Mouse (Mus musculus): ENCODE measurements around the gene Manba.
"Not testable (repeated sequence)": the region's sequence is repeated elsewhere in the genome, so short reads cannot be mapped to it uniquely, and the experiment has no call there.

Manba gene

DNA sequence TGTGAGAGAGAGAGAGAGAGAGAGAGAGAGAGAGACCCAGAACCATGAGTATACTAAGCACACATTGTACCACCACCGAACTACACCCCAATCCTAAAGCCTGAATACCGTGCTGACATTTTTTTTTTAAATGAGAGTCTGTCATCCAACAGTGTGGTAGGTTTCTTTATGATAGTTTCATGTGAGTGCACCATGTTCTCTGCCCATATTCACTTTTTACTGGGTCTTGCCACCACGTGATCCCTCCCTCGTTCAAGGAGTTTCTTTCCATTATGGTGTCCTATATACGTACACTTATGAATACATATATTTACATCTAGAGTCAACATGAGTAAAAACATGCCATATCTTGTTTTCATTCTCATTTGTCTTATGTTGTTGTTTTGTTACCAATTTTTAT is 940 bp downstream of the Manba start:
- DNase-seq (ENCODE audit: low read depth, low spot score), result peak; percentile 47

DNA sequence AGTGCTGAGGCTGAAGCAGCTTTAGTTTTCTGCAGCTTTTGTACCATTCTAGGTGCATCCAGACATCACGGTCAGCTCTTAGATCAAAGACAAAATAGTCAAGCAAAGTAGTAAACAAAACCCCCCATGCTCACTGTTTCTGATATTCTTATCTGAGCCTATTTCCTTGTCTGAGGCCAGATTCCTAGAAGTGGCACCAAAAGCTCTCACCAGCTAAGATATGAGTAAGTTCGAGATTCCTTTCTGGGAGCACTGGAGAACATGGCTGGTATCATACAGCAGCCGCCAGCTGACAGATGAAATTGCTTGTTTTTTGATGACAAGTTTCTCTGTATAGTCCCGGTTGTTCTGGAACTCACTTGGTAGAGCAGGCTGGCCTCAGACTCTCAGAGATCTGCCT is 2.4 kb downstream of the Manba start:
- no peak for DNase-seq (ENCODE audit: low read depth, low spot score)

DNA sequence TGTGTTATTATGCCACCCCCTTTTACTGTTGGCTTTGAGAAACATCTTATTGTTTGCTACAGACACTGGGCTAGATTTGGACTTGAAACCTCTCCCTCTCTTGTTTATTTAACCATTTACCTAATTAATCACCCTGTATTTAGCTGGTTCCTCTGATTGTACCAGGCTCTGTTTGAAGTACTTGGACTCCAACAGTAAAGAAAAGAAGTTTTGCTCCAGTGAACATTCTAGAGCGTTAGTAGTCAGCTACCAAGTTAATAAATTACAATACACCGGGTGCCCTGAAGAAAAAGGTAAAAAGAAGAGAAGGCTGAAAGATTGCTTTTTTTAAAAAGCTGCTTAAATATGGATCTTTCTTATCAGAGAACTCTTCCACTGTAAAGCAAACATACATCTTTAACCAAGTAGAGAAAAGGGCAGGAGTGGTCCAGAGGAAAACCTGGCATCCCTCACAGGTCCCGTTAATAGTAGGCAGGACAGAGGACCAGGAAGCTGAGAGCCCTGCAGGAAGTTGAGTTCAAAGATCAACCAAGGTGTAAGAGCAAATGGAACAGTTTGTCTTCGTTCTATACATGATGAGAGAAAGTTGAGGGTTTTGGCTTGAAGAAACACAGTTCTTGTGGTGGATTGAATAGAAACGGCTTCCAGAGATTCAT is 4.6 kb downstream of the Manba start:
- no peak for DNase-seq (ENCODE audit: low read depth, low spot score)

GRCm38 (mm10) chr3:135491102-135491501 is 5.7 kb downstream of the Manba start:
- DNase-seq (ENCODE audit: low read depth, low spot score), result no peak

DNA sequence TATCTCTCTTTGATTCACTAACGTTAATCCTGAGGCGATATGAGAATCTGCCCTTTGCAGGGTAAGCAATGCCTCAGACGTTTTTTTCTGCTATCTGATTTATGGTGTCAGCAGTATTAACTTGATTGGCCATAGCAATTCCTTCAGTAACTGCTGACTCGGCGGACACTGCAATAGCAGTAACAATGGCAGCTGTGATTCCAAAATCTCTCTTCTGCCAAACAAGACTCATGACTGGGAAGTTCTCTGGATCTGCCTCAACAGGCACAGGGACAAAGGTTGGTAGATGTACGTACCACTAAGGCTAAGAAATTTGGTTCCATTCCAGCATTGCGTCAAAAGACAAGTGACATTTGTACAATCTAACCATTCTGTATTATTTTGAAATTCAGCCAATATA is 7.9 kb downstream of the Manba start:
- not testable (repeated sequence) for DNase-seq (ENCODE audit: low read depth, low spot score)

DNA sequence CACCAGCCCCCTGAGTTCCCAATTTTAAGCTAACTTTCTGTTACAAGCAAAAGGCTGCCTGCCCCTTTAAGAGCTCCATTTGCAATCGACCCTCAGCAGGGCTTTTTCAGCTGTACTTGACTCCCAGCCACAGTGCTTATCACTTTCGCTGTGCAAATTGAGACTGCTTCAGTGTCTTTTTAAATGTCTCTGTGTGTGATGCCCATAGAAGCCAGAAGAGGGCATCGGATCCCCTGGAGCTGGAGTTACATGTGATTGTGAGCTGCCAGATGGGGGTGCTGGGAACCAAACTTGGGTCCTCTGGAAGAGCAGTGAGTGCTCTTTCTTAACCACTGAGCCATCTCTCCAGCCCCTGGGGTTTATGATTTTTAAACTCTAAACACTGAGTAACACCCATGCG is 12.5 kb downstream of the Manba start:
- not testable (repeated sequence) for DNase-seq (ENCODE audit: low read depth, low spot score)

GRCm38 (mm10) chr3:135498891-135499290 is 13.5 kb downstream of the Manba start:
- DNase-seq (ENCODE audit: low read depth, low spot score), result no peak

DNA sequence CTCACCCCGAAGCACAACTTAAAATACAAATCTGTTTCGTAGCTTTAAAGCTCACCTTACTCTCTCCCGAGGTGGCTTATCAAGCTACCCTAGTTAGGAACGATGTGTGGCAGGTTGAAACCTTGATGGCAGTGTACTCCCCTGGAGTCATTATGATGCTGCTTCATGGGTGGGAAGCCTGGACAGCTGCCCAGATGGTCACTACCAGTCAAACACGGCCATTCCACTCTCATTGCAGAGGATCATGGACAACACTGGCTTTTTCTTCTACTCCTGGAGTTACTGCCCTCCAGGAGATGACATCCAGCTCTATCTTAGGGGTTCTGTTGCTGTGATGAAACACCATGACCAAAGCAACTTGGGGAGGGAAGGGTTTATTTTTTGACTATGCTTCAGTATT is 17.7 kb downstream of the Manba start:
- DNase-seq (ENCODE audit: low read depth, low spot score), result no peak

DNA sequence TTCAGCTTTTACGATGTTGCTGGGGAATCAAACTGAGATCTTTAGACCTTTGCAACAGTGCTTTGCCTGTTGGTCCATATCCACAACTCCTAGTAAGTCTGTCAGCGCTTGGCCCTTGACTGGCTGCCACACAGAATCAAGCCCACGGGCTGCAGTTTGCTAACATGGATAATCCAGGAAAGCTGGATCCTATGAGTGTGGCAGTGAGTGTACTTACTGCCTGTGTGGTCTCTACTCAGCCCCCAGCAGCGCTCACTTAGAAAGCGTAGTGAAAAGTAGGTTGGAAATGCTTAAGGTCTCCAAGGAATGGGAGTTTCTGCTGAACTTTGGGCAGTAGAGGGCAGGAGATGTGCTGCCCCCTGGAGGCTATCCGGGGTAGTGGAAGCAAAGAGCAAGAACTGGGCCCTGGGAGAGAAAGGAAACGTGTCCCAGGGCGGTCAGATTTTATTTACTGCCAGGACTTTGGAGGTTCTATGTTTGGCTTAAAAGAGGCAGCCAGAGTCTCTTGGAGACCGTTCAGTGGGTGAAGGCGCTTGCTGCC is 20.0 kb downstream of the Manba start:
- DNase-seq (ENCODE audit: low read depth, low spot score), result peak; percentile 84

- DNase-seq (ENCODE audit: low read depth, low spot score), result no peak
Measured at GRCm38 (mm10) chr3:135505916-135506482, 20.6 kb downstream of the Manba start.

GRCm38 (mm10) chr3:135507506-135507905 is 22.1 kb downstream of the Manba start:
- no peak for DNase-seq (ENCODE audit: low read depth, low spot score)

DNA sequence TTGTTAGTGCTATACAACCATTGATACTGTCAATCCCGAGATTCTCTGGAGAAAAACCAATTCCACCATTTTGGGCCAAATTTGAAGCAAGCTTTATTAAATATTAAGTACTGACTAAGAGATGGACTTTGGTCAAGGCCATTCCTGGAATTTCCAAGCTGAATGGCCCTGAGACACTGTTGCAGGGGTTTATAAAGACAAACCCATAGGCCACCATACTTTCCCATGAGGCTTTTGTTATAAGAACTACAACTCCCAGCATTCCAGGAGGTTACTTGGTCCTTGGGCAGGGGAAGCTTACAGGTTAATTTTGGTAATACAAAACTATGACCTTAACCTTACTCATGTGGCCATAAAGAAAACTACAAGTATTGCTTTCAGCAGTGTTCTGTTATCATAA is 22.8 kb downstream of the Manba start:
- DNase-seq (ENCODE audit: low read depth, low spot score), result no peak

DNA sequence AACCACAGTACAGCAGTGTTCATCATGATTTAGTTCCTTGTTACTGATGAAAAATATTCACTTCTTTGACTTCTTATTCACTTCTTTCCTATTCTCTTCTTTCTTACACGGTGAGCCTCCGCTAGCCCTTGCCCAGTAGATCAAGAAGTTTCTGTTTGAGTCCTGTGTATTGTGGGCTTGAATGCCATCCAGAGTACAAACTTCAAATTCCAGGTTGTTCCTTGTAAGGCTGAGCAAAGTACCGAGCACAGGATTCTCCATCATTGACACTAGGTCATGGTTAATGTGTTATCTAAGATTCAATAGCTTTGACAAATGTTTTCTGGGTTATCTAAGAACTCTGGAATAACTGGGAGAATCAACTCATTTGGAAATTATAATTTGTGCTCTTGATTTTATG is 25.0 kb downstream of the Manba start:
- DNase-seq (ENCODE audit: low read depth, low spot score), result no peak

- DNase-seq (ENCODE audit: low read depth, low spot score), result peak; percentile 43
Measured at GRCm38 (mm10) chr3:135511683-135512082, 26.3 kb downstream of the Manba start.

DNA sequence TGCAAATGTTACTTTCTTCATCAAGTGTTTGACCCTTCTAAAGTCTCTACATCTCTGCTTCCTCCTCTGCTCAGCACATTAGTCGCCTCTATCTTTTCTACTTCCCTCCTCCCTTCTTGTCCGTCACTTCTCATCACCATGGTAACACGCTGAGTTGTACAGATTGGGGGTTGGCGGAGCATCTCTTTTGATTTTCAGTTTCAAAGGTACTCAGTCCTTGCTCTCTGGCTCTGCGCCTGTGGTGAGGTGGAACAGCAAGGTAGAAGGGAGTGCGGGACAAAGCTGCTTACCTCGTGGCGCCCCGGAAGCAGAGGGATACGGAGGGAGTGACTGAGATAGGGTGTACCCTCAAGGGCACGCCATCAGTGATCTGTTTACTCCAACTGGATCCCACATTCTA is 27.9 kb downstream of the Manba start:
- peak; percentile 87 for DNase-seq (ENCODE audit: low read depth, low spot score)

GRCm38 (mm10) chr3:135513800-135514425 is 28.5 kb downstream of the Manba start:
- peak; percentile 64 for DNase-seq (ENCODE audit: low read depth, low spot score)

DNA sequence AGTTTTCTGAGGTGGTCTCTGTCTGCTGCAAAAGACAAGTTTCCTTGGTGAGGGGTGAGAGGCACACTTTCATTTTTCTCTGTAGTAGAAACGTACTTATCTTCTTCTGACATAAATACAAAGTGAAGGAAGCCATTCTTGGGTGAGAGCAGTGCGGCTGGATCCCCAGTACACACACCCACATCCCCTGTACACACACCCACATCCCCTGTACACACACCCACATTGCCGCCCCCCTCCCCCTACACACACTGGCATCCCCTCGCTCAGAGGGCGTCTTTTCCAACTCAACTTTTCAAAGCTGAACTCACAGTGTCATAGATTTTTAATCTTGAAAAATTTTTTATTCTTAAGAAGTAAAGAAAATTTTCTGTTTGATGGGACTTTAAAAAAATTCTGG is 29.8 kb downstream of the Manba start:
- DNase-seq (ENCODE audit: low read depth, low spot score), result peak; percentile 56

DNA sequence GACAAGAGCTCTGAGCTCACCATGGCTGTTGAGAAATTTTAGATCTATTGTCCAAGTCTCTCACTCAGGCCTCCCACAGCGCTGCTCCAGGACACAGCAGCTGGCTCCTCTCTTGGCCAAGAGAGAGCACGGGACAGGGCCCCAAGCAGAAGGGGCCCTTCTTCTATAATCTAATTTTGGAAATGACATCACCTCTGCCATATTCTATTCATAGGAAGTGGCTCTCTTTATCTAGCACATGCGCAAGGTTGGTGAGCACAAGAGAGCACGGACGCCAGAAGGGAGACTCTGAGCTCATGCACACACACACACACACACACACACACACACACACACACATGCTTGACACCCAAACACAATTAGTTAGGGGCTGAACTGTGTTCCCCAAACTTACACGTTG is 31.5 kb downstream of the Manba start:
- peak; percentile 68 for DNase-seq (ENCODE audit: low read depth, low spot score)

DNA sequence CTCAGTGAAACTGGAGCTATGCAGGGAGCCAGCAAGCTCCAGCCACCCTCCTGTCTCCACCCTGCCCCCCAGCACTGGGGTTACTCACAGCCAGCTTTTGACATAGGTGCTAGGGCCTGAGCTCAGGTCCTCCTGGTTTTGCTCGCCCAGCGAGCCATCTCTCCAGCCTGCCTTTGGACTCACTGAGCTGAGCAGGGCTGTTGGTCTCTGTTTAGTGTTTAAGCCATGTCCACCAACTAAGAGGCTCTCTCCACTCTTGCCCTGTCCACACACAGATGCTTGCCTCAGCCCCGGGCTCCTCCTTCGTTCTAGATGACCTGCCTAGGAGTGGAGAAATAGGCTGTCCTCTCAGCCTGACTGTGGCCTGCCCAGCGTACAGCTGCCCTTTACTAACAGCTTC is 33.5 kb downstream of the Manba start:
- no peak for DNase-seq (ENCODE audit: low read depth, low spot score)

DNA sequence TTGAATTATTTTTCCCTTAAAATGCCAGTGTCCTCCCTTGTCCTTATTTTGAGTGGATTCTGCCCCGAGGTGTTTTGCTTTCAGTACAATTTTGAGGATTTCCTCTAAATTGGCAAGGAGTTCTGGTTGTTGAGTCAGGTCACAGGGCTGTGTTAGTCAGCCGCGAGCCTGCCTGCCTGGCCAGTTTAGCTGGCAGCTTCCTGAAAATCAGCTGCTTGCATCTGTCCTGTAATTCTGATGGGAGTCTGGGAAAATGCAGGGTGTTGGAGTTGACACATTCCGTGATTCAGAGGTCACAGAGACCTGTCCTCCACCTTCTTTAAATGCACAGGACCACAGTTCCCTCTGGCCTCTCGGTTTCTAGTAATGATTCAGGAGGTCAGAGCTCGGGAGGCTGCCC is 34.2 kb downstream of the Manba start:
- no peak for DNase-seq (ENCODE audit: low read depth, low spot score)

- no peak for DNase-seq (ENCODE audit: low read depth, low spot score)
Measured at GRCm38 (mm10) chr3:135521963-135522362, 36.6 kb downstream of the Manba start.

GRCm38 (mm10) chr3:135522618-135523355 is 37.4 kb downstream of the Manba start:
- no peak for DNase-seq (ENCODE audit: low read depth, low spot score)
